Mouse (Mus musculus) layer of hippocampus, postnatal 10 days (tissue): ENCODE measurements at regions not wholly inside any gene's neighbourhood (a gene's known extent, or its start where the extent isn't known, plus 50 kb on each side); places are given as distances from the start of the nearest gene placed in this dataset.

Experiments
- DNase-seq, 2 experiments: peaks; one replicate each; pipeline ENCODE4 v3.0.0; 2021; ENCODE audit warnings: low spot score in 2 of 2

GRCm38 (mm10) chrX:156598070-156598469 is 817.0 kb downstream of the Phex start:
- DNase-seq, result no peak

- peak in 1 of 2 experiments; percentile 9 for DNase-seq
Measured at GRCm38 (mm10) chrX:156594735-156595134, 820.4 kb downstream of the Phex start.
